ENCODE assay signal across 8 mouse cellular contexts in genomic region chr7:102249531-102249895, GRCm38 (mm10). TPM values are rescaled to one million over a fixed set of nuclear protein-coding genes. Genes with fewer than 3 reads are reported as not detected.
A peak's percentile ranks its signal among the peaks of the same experiment; 100 is the strongest.
DNase-seq lines count a peak whose midpoint lies in the region; ATAC-seq lines count a peak whose summit lies in the region.

No protein-coding gene starts in this region.

- H3K4me2 ChIP-seq in embryonic facial prominence, embryonic 11.5 days (ENCODE audit: low read depth, low read length) = peak overlapping the region; percentile 78
- peak overlapping the region; percentile 80 for H3K4me2 ChIP-seq in intestine, embryonic 15.5 days (replicated peaks)
- H3K4me2 ChIP-seq in midbrain, embryonic 15.5 days = peak overlapping the region; percentile 94

- DNase-seq in heart, embryonic 10.5 days (ENCODE audit: low spot score) = no peak
- DNase-seq in heart, adult 8-10 months (ENCODE audit: low spot score) = no peak
- DNase-seq in CD4-positive, CD25-positive, alpha-beta regulatory T cell, adult 2 months (ENCODE audit: low read depth, low spot score) = peak; percentile 82
- peak; percentile 55 for DNase-seq in embryonic facial prominence, embryonic 11.5 days (ENCODE audit: low spot score)
- DNase-seq in thymus, postnatal 36 days = peak; percentile 76 to 84
- no peak for DNase-seq in gastrocnemius, adult 8-10 months (ENCODE audit: low spot score in 2 of 2)

- peak; percentile 15 for ATAC-seq in embryonic facial prominence, embryonic 11.5 days (replicated peaks; ENCODE audit: insufficient number of reproducible peaks, low FRiP score, low TSS enrichment, low read depth)
- peak; percentile 42 for ATAC-seq in intestine, embryonic 15.5 days
- ATAC-seq in midbrain, embryonic 15.5 days (replicated peaks) = peak; percentile 43

- no peaks in the 10 kb centered on the region for H3K9me3 ChIP-seq in heart, embryonic 10.5 days
- no peaks in the 10 kb centered on the region for H3K9me3 ChIP-seq in embryonic facial prominence, embryonic 11.5 days (replicated peaks; ENCODE audit: control insufficient read depth, low read length)
- H3K9me3 ChIP-seq in intestine, embryonic 15.5 days = no peaks in the 10 kb centered on the region
- no peaks in the 10 kb centered on the region for H3K9me3 ChIP-seq in midbrain, embryonic 15.5 days

- no peaks in the 10 kb centered on the region for H3K36me3 ChIP-seq in heart, embryonic 10.5 days
- no peaks in the 10 kb centered on the region for H3K36me3 ChIP-seq in embryonic facial prominence, embryonic 11.5 days (replicated peaks; ENCODE audit: control insufficient read depth, insufficient read depth, low read depth, low read length)
- no peaks in the 10 kb centered on the region for H3K36me3 ChIP-seq in intestine, embryonic 15.5 days
- H3K36me3 ChIP-seq in midbrain, embryonic 15.5 days (replicated peaks) = no peaks in the 10 kb centered on the region

- peak overlapping the region; percentile 80 for H3K9ac ChIP-seq in embryonic facial prominence, embryonic 11.5 days (replicated peaks; ENCODE audit: low read length)
- peak overlapping the region; percentile 90 for H3K9ac ChIP-seq in intestine, embryonic 15.5 days
- H3K9ac ChIP-seq in midbrain, embryonic 15.5 days = peak overlapping the region; percentile 67; the same call in 1 of the 2 replicates

- peak overlapping the region; percentile 98 for H3K27ac ChIP-seq in heart, embryonic 10.5 days
- peak overlapping the region; percentile 90 for H3K27ac ChIP-seq in embryonic facial prominence, embryonic 11.5 days (replicated peaks; ENCODE audit: low read depth, low read length)
- H3K27ac ChIP-seq in intestine, embryonic 15.5 days = peak overlapping the region; percentile 99
- peak overlapping the region; percentile 22 for H3K27ac ChIP-seq in midbrain, embryonic 15.5 days

- H3K4me1 ChIP-seq in heart, embryonic 10.5 days = peaks cover 54% of the 10 kb centered on the region
- peaks cover 4% of the 10 kb centered on the region for H3K4me1 ChIP-seq in embryonic facial prominence, embryonic 11.5 days (ENCODE audit: control insufficient read depth, insufficient read depth, low read length)
- H3K4me1 ChIP-seq in intestine, embryonic 15.5 days (replicated peaks) = peaks cover 45% of the 10 kb centered on the region
- H3K4me1 ChIP-seq in midbrain, embryonic 15.5 days = peaks cover 21% of the 10 kb centered on the region

- peak overlapping the region; percentile 91 for H3K4me3 ChIP-seq in heart, embryonic 10.5 days
- peak overlapping the region; percentile 81 for H3K4me3 ChIP-seq in embryonic facial prominence, embryonic 11.5 days (ENCODE audit: low read depth, low read length)
- H3K4me3 ChIP-seq in intestine, embryonic 15.5 days (replicated peaks) = peak overlapping the region; percentile 88
- peak overlapping the region; percentile 61 for H3K4me3 ChIP-seq in midbrain, embryonic 15.5 days

- under 1% methylated on average over 23 of the region's 23 CpGs for WGBS in heart, embryonic 10.5 days
- 0% methylated on average over 23 of the region's 23 CpGs for WGBS in embryonic facial prominence, embryonic 11.5 days
- WGBS in intestine, embryonic 15.5 days = under 1% methylated on average over 23 of the region's 23 CpGs
- WGBS in midbrain, embryonic 15.5 days = under 1% methylated on average over 23 of the region's 23 CpGs

- H3K27me3 ChIP-seq in heart, embryonic 10.5 days (ENCODE audit: insufficient read depth, poor library complexity, severe bottlenecking) = no peaks in the 10 kb centered on the region
- no peaks in the 10 kb centered on the region for H3K27me3 ChIP-seq in embryonic facial prominence, embryonic 11.5 days (ENCODE audit: control insufficient read depth, insufficient read depth, low read length)
- no peaks in the 10 kb centered on the region for H3K27me3 ChIP-seq in intestine, embryonic 15.5 days (replicated peaks)
- no peaks in the 10 kb centered on the region for H3K27me3 ChIP-seq in midbrain, embryonic 15.5 days (replicated peaks)

RNA-seq across cellular contexts. Expression of gene Rhog, which starts 6.3 kb away (rescaled TPM):
- 42.8 and 48.9 TPM in 2 replicates for polyA plus RNA-seq in heart, embryonic 10.5 days (2016; fragmentation: Nextera tagmentation; extraction: Ambion mirVana)
- 10 to 100 TPM; 17.5 to 20.1 (median 19.2) TPM for total RNA-seq in heart, adult 8-10 months (2022)
- 48.6 and 51.0 TPM in 2 replicates for polyA plus RNA-seq in embryonic facial prominence, embryonic 11.5 days (2014; fragmentation: Nextera tagmentation; extraction: Ambion mirVana)
- polyA plus RNA-seq in intestine, embryonic 15.5 days (2015; fragmentation: Nextera tagmentation; extraction: Ambion mirVana) = 60.2 and 62.1 TPM in 2 replicates
- polyA plus RNA-seq in midbrain, embryonic 15.5 days (2015; fragmentation: Nextera tagmentation; extraction: Ambion mirVana) = 15.1 and 16.1 TPM in 2 replicates
- 10 to 100 TPM in 3 of 4 experiments, 1 to 10 TPM in 1; 8.9 to 14.8 (median 11.5) TPM for total RNA-seq in gastrocnemius, adult 8-10 months (2022)

RNA-seq across cellular contexts. Expression of gene Stim1, which starts 18.1 kb away (rescaled TPM):
- polyA plus RNA-seq in heart, embryonic 10.5 days (2016; fragmentation: Nextera tagmentation; extraction: Ambion mirVana) = 15.1 and 16.6 TPM in 2 replicates
- 10 to 100 TPM; 21.9 to 25.1 (median 24.0) TPM for total RNA-seq in heart, adult 8-10 months (2022)
- 10.6 and 11.1 TPM in 2 replicates for polyA plus RNA-seq in embryonic facial prominence, embryonic 11.5 days (2014; fragmentation: Nextera tagmentation; extraction: Ambion mirVana)
- 20.1 TPM in 2 replicates for polyA plus RNA-seq in intestine, embryonic 15.5 days (2015; fragmentation: Nextera tagmentation; extraction: Ambion mirVana)
- 12.6 and 13.1 TPM in 2 replicates for polyA plus RNA-seq in midbrain, embryonic 15.5 days (2015; fragmentation: Nextera tagmentation; extraction: Ambion mirVana)
- total RNA-seq in gastrocnemius, adult 8-10 months (2022) = 100 to 1,000 TPM; 159 to 172 (median 166) TPM

RNA-seq across cellular contexts. Expression of gene Pgap2, which starts 39.5 kb away (rescaled TPM):
- polyA plus RNA-seq in heart, embryonic 10.5 days (2016; fragmentation: Nextera tagmentation; extraction: Ambion mirVana) = 49.0 and 54.0 TPM in 2 replicates
- 10 to 100 TPM; 62.6 to 83.1 (median 73.8) TPM for total RNA-seq in heart, adult 8-10 months (2022)
- polyA plus RNA-seq in embryonic facial prominence, embryonic 11.5 days (2014; fragmentation: Nextera tagmentation; extraction: Ambion mirVana) = 70.1 and 73.5 TPM in 2 replicates
- 98.9 and 109 TPM in 2 replicates for polyA plus RNA-seq in intestine, embryonic 15.5 days (2015; fragmentation: Nextera tagmentation; extraction: Ambion mirVana)
- polyA plus RNA-seq in midbrain, embryonic 15.5 days (2015; fragmentation: Nextera tagmentation; extraction: Ambion mirVana) = 59.2 and 59.5 TPM in 2 replicates
- total RNA-seq in gastrocnemius, adult 8-10 months (2022) = 10 to 100 TPM; 22.9 to 25.7 (median 25.0) TPM

RNA-seq across cellular contexts. Expression of gene Nup98, which starts 39.5 kb away (rescaled TPM):
- 36.6 and 36.7 TPM in 2 replicates for polyA plus RNA-seq in heart, embryonic 10.5 days (2016; fragmentation: Nextera tagmentation; extraction: Ambion mirVana)
- 10 to 100 TPM; 31.6 to 34.8 (median 32.8) TPM for total RNA-seq in heart, adult 8-10 months (2022)
- polyA plus RNA-seq in embryonic facial prominence, embryonic 11.5 days (2014; fragmentation: Nextera tagmentation; extraction: Ambion mirVana) = 47.9 and 49.0 TPM in 2 replicates
- 31.4 and 33.4 TPM in 2 replicates for polyA plus RNA-seq in intestine, embryonic 15.5 days (2015; fragmentation: Nextera tagmentation; extraction: Ambion mirVana)
- polyA plus RNA-seq in midbrain, embryonic 15.5 days (2015; fragmentation: Nextera tagmentation; extraction: Ambion mirVana) = 19.6 and 21.5 TPM in 2 replicates
- total RNA-seq in gastrocnemius, adult 8-10 months (2022) = 10 to 100 TPM; 22.1 to 29.8 (median 24.3) TPM

Comparison
In these comparisons a context has a peak if more than half of its experiments do, and no peak if none do; other contexts are left out.
1. DNase-seq: peak in CD4-positive, CD25-positive, alpha-beta regulatory T cell, adult 2 months (single experiment), embryonic facial prominence, embryonic 11.5 days (single experiment) and thymus, postnatal 36 days (2 of 2); none in heart, embryonic 10.5 days (single experiment), heart, adult 8-10 months (single experiment) and gastrocnemius, adult 8-10 months (0 of 2).
2. H3K27ac ChIP-seq: peak in every context shown above with its lines; median percentile 99 in intestine, embryonic 15.5 days; 98 in heart, embryonic 10.5 days; 90 in embryonic facial prominence, embryonic 11.5 days; 22 in midbrain, embryonic 15.5 days.
3. Peak in every context shown above with its lines, with median percentiles within 50 percentile points of each other: H3K4me3 ChIP-seq, ATAC-seq, H3K4me2 ChIP-seq and H3K9ac ChIP-seq.